ENCODE assay signal across 18 mouse cellular contexts in genomic region chr9:96230271-96230670, GRCm38 (mm10).
"Had no signal": no experiment of that assay in that cellular context is flagged by ENCODE, and none has a peak within 500 bp of the region (broad histone marks: within the 10 kb centered on the region; RNA-seq: fewer than 3 reads in every experiment).

No protein-coding gene starts in this region.

- ATAC-seq: liver, embryonic 12.5 days; midbrain, embryonic 16.5 days had no signal

- H3K4me3 ChIP-seq: left cerebral cortex, adult 2 months; limb, embryonic 10.5 days; limb, embryonic 13.5 days; liver, embryonic 12.5 days; liver, embryonic 15.5 days; lung, embryonic 15.5 days; megakaryocyte, embryonic 14.5 days; midbrain, embryonic 10.5 days had no signal

- H3K36me3 ChIP-seq: limb, embryonic 10.5 days; limb, embryonic 13.5 days; liver, embryonic 12.5 days; liver, embryonic 15.5 days; lung, embryonic 15.5 days; midbrain, embryonic 10.5 days had no signal

- H3K9ac ChIP-seq: limb, embryonic 13.5 days; liver, embryonic 12.5 days; liver, embryonic 15.5 days; lung, embryonic 15.5 days had no signal

- H3K27ac ChIP-seq: kidney, postnatal 0 days; left cerebral cortex, adult 2 months; limb, embryonic 10.5 days; limb, embryonic 13.5 days; liver, embryonic 12.5 days; liver, embryonic 15.5 days; lung, embryonic 15.5 days; midbrain, embryonic 10.5 days had no signal

- DNase-seq: kidney, postnatal 25 days; layer of hippocampus, postnatal 36 days; liver; lung, adult 18-20 months; lung, postnatal 10 days; lung, postnatal 36 days; thymus, adult 18-20 months; thymus, postnatal 36 days had no signal

- H3K9me3 ChIP-seq: limb, embryonic 10.5 days; limb, embryonic 13.5 days; liver, embryonic 12.5 days; liver, embryonic 15.5 days; lung, embryonic 15.5 days; megakaryocyte, embryonic 14.5 days; midbrain, embryonic 10.5 days had no signal

- H3K4me1 ChIP-seq: limb, embryonic 10.5 days; limb, embryonic 13.5 days; lung, embryonic 15.5 days had no signal

- H3K4me2 ChIP-seq: limb, embryonic 13.5 days; liver, embryonic 12.5 days; liver, embryonic 15.5 days; lung, embryonic 15.5 days had no signal

- H3K27me3 ChIP-seq: limb, embryonic 13.5 days; liver, embryonic 12.5 days; liver, embryonic 15.5 days; lung, embryonic 15.5 days; megakaryocyte, embryonic 14.5 days had no signal
